In genomic region chr8:70541081-70541480, GRCm38 (mm10) we compare ENCODE assay signal across 8 mouse cellular contexts. TPM values are rescaled to one million over a fixed set of nuclear protein-coding genes. Genes with fewer than 3 reads are reported as not detected.
DNase-seq lines count a peak whose midpoint lies in the region; ATAC-seq and TF ChIP-seq lines count a peak whose summit lies in the region.

No protein-coding gene starts in this region.

- TF ChIP-seq POLR2A in limb, embryonic 14.5 days (IDR thresholded peaks at IDR 0.05; ENCODE audit: borderline replicate concordance, extremely low read depth, insufficient read depth, insufficient read length): no peak

- H3K27ac ChIP-seq in lung, postnatal 0 days (ENCODE audit: low read length): peak overlapping the region; percentile 95
- H3K27ac ChIP-seq in limb, embryonic 14.5 days (replicated peaks; ENCODE audit: low read depth, low read length): no peak overlapping the region
- no peak overlapping the region for H3K27ac ChIP-seq in stomach, embryonic 14.5 days (ENCODE audit: low read length)

- no peak overlapping the region for H3K9ac ChIP-seq in lung, postnatal 0 days (replicated peaks; ENCODE audit: low read depth)
- 0 out of 2 replicates have a peak overlapping the region, but pooled peaks have one; percentile 6 for H3K9ac ChIP-seq in limb, embryonic 14.5 days (ENCODE audit: low read depth, low read length, severe bottlenecking)
- H3K9ac ChIP-seq in stomach, embryonic 14.5 days (replicated peaks; ENCODE audit: low read depth, low read length): no peak overlapping the region

- H3K36me3 ChIP-seq in lung, postnatal 0 days (ENCODE audit: insufficient read depth, low read length): 0 out of 2 replicates have a peak, but pooled peaks cover 7% of the 10 kb centered on the region
- peaks cover 12% of the 10 kb centered on the region for H3K36me3 ChIP-seq in limb, embryonic 14.5 days (ENCODE audit: control insufficient read depth, insufficient read depth, low read length)
- H3K36me3 ChIP-seq in stomach, embryonic 14.5 days (ENCODE audit: control insufficient read depth, insufficient read depth, low read length): peaks cover 9% of the 10 kb centered on the region; the same call in 1 of the 2 replicates

- no peak for ATAC-seq in lung, postnatal 0 days
- ATAC-seq in limb, embryonic 14.5 days (ENCODE audit: low FRiP score, low read depth): no peak
- ATAC-seq in stomach, embryonic 14.5 days (ENCODE audit: insufficient number of reproducible peaks, insufficient read depth, low FRiP score, low read depth): no peak

- H3K4me1 ChIP-seq in lung, postnatal 0 days (ENCODE audit: insufficient read depth, low read depth, low read length): peaks cover 22% of the 10 kb centered on the region
- peaks cover 14% of the 10 kb centered on the region for H3K4me1 ChIP-seq in limb, embryonic 14.5 days (ENCODE audit: control insufficient read depth, insufficient read depth, low read length)
- peaks cover 20% of the 10 kb centered on the region for H3K4me1 ChIP-seq in stomach, embryonic 14.5 days (ENCODE audit: control insufficient read depth, insufficient read depth, low read length)

- peak; percentile 30 for DNase-seq in gastrocnemius, adult 18-20 months (ENCODE audit: low spot score)
- no peak for DNase-seq in gastrocnemius, adult 8-10 months (ENCODE audit: low spot score in 2 of 2)
- no peak for DNase-seq in lung, postnatal 0 days (ENCODE audit: low spot score)
- DNase-seq in lung, postnatal 4 days: no peak
- no peak for DNase-seq in limb, embryonic 14.5 days (ENCODE audit: low spot score)
- no peak for DNase-seq in layer of hippocampus, postnatal 25 days (ENCODE audit: extremely low spot score in 1 of 2, low spot score in 1 of 2)
- DNase-seq in adrenal gland, postnatal 36 days: no peak

- TF ChIP-seq EP300 in lung, postnatal 0 days (IDR thresholded peaks at IDR 0.05): no peak

- H3K27me3 ChIP-seq in lung, postnatal 0 days (replicated peaks; ENCODE audit: insufficient read depth, low read length): no peaks in the 10 kb centered on the region
- no peaks in the 10 kb centered on the region for H3K27me3 ChIP-seq in limb, embryonic 14.5 days (ENCODE audit: control insufficient read depth, insufficient read depth, low read length)
- no peaks in the 10 kb centered on the region for H3K27me3 ChIP-seq in stomach, embryonic 14.5 days (ENCODE audit: control insufficient read depth, insufficient read depth, low read length)

- WGBS in lung, postnatal 0 days: 53% methylated on average over 5 of the region's 5 CpGs
- 82% methylated on average over 5 of the region's 5 CpGs for WGBS in limb, embryonic 14.5 days
- WGBS in stomach, embryonic 14.5 days: 81% methylated on average over 5 of the region's 5 CpGs

- TF ChIP-seq CTCF in lung, postnatal 0 days (IDR thresholded peaks at IDR 0.05): no peak

- peak overlapping the region; percentile 85 for H3K4me2 ChIP-seq in lung, postnatal 0 days (replicated peaks; ENCODE audit: low read depth, low read length)
- H3K4me2 ChIP-seq in limb, embryonic 14.5 days (replicated peaks; ENCODE audit: low read depth, low read length, severe bottlenecking): peak overlapping the region; percentile 74; the same call in 1 of the 2 replicates
- peak overlapping the region; percentile 96 for H3K4me2 ChIP-seq in stomach, embryonic 14.5 days (replicated peaks; ENCODE audit: low read depth, low read length)

- H3K9me3 ChIP-seq in lung, postnatal 0 days (ENCODE audit: low read length): no peaks in the 10 kb centered on the region
- no peaks in the 10 kb centered on the region for H3K9me3 ChIP-seq in limb, embryonic 14.5 days (ENCODE audit: control insufficient read depth, low read length)
- no peaks in the 10 kb centered on the region for H3K9me3 ChIP-seq in stomach, embryonic 14.5 days (ENCODE audit: control insufficient read depth, low read depth, low read length)

- H3K4me3 ChIP-seq in lung, postnatal 0 days (ENCODE audit: low read depth, low read length): 0 out of 2 replicates have a peak overlapping the region, but pooled peaks have one; percentile 90
- peak overlapping the region; percentile 68 for H3K4me3 ChIP-seq in limb, embryonic 14.5 days (replicated peaks; ENCODE audit: low read length)
- H3K4me3 ChIP-seq in stomach, embryonic 14.5 days (ENCODE audit: low read depth, low read length): peak overlapping the region; percentile 82; the same call in 1 of the 2 replicates

RNA-seq across cellular contexts. Expression of gene Ell, which starts 1.8 kb away (rescaled TPM):
- total RNA-seq in gastrocnemius, adult 18-20 months (2021): 10 to 100 TPM; 12.5 to 21.8 TPM
- 10 to 100 TPM; 11.9 to 14.7 (median 12.3) TPM for total RNA-seq in gastrocnemius, adult 8-10 months (2022)
- 11.8 and 13.0 TPM in 2 replicates for polyA plus RNA-seq in lung, postnatal 0 days (2015; fragmentation: Nextera tagmentation; extraction: Ambion mirVana)
- polyA plus RNA-seq in limb, embryonic 14.5 days (2012; rRNA removed): 30.3 and 35.3 TPM in 2 replicates
- polyA plus RNA-seq in limb, embryonic 14.5 days (2014; fragmentation: Nextera tagmentation; extraction: Ambion mirVana): 20.2 and 22.4 TPM in 2 replicates
- polyA plus RNA-seq in stomach, embryonic 14.5 days (2014; fragmentation: Nextera tagmentation; extraction: Ambion mirVana): 17.1 and 17.9 TPM in 2 replicates
- total RNA-seq in layer of hippocampus, postnatal 25 days (2021): 10 to 100 TPM; 20.3 to 23.5 TPM
- total RNA-seq in adrenal gland, postnatal 36 days (2021): 10 to 100 TPM; 22.3 to 25.3 TPM

RNA-seq across cellular contexts. Expression of gene Kxd1, which starts 13.3 kb away (rescaled TPM):
- 10 to 100 TPM; 76.3 to 80.6 TPM for total RNA-seq in gastrocnemius, adult 18-20 months (2021)
- total RNA-seq in gastrocnemius, adult 8-10 months (2022): 10 to 100 TPM; 68.3 to 80.8 (median 76.7) TPM
- 56.1 and 62.4 TPM in 2 replicates for polyA plus RNA-seq in lung, postnatal 0 days (2015; fragmentation: Nextera tagmentation; extraction: Ambion mirVana)
- polyA plus RNA-seq in limb, embryonic 14.5 days (2012; rRNA removed): 52.5 and 61.0 TPM in 2 replicates
- 60.3 and 61.7 TPM in 2 replicates for polyA plus RNA-seq in limb, embryonic 14.5 days (2014; fragmentation: Nextera tagmentation; extraction: Ambion mirVana)
- 58.9 and 72.3 TPM in 2 replicates for polyA plus RNA-seq in stomach, embryonic 14.5 days (2014; fragmentation: Nextera tagmentation; extraction: Ambion mirVana)
- total RNA-seq in layer of hippocampus, postnatal 25 days (2021): 10 to 100 TPM; 37.8 to 38.0 TPM
- 10 to 100 TPM; 63.2 to 89.1 TPM for total RNA-seq in adrenal gland, postnatal 36 days (2021)

RNA-seq across cellular contexts. Expression of gene Fkbp8, which starts 13.6 kb away (rescaled TPM):
- 100 to 1,000 TPM; 103 to 105 TPM for total RNA-seq in gastrocnemius, adult 18-20 months (2021)
- total RNA-seq in gastrocnemius, adult 8-10 months (2022): 100 to 1,000 TPM; 113 to 123 (median 120) TPM
- polyA plus RNA-seq in lung, postnatal 0 days (2015; fragmentation: Nextera tagmentation; extraction: Ambion mirVana): 222 and 228 TPM in 2 replicates
- 363 and 431 TPM in 2 replicates for polyA plus RNA-seq in limb, embryonic 14.5 days (2012; rRNA removed)
- polyA plus RNA-seq in limb, embryonic 14.5 days (2014; fragmentation: Nextera tagmentation; extraction: Ambion mirVana): 219 and 248 TPM in 2 replicates
- polyA plus RNA-seq in stomach, embryonic 14.5 days (2014; fragmentation: Nextera tagmentation; extraction: Ambion mirVana): 258 and 281 TPM in 2 replicates
- total RNA-seq in layer of hippocampus, postnatal 25 days (2021): 100 to 1,000 TPM; 432 to 468 TPM
- 100 to 1,000 TPM; 265 to 329 TPM for total RNA-seq in adrenal gland, postnatal 36 days (2021)

RNA-seq across cellular contexts. Expression of gene Uba52, which starts 30.5 kb away (rescaled TPM):
- 100 to 1,000 TPM; 841 to 913 TPM for total RNA-seq in gastrocnemius, adult 18-20 months (2021)
- total RNA-seq in gastrocnemius, adult 8-10 months (2022): 100 to 1,000 TPM; 794 to 918 (median 839) TPM
- 723 and 836 TPM in 2 replicates for polyA plus RNA-seq in lung, postnatal 0 days (2015; fragmentation: Nextera tagmentation; extraction: Ambion mirVana)
- 1,215 and 1,844 TPM in 2 replicates for polyA plus RNA-seq in limb, embryonic 14.5 days (2012; rRNA removed)
- 1,031 and 1,113 TPM in 2 replicates for polyA plus RNA-seq in limb, embryonic 14.5 days (2014; fragmentation: Nextera tagmentation; extraction: Ambion mirVana)
- 1,056 and 1,119 TPM in 2 replicates for polyA plus RNA-seq in stomach, embryonic 14.5 days (2014; fragmentation: Nextera tagmentation; extraction: Ambion mirVana)
- 1,000 to 10,000 TPM; 1,005 to 1,128 TPM for total RNA-seq in layer of hippocampus, postnatal 25 days (2021)
- 1,000 to 10,000 TPM; 1,515 to 1,560 TPM for total RNA-seq in adrenal gland, postnatal 36 days (2021)

RNA-seq across cellular contexts. Expression of gene Rex1bd, which starts 34.5 kb away (rescaled TPM):
- total RNA-seq in gastrocnemius, adult 18-20 months (2021): 100 to 1,000 TPM; 170 TPM
- 100 to 1,000 TPM; 175 to 196 (median 181) TPM for total RNA-seq in gastrocnemius, adult 8-10 months (2022)
- 103 and 117 TPM in 2 replicates for polyA plus RNA-seq in lung, postnatal 0 days (2015; fragmentation: Nextera tagmentation; extraction: Ambion mirVana)
- polyA plus RNA-seq in limb, embryonic 14.5 days (2012; rRNA removed): 154 and 175 TPM in 2 replicates
- polyA plus RNA-seq in limb, embryonic 14.5 days (2014; fragmentation: Nextera tagmentation; extraction: Ambion mirVana): 152 and 156 TPM in 2 replicates
- polyA plus RNA-seq in stomach, embryonic 14.5 days (2014; fragmentation: Nextera tagmentation; extraction: Ambion mirVana): 132 and 149 TPM in 2 replicates
- 100 to 1,000 TPM in 1 of 2 experiments, 10 to 100 TPM in 1; 91.1 to 101 TPM for total RNA-seq in layer of hippocampus, postnatal 25 days (2021)
- 100 to 1,000 TPM; 144 to 154 TPM for total RNA-seq in adrenal gland, postnatal 36 days (2021)
